Mouse (Mus musculus) lung, embryonic 14.5 days (tissue): ENCODE measurements around the gene Tubd1. TPM values are rescaled to one million over a fixed set of nuclear protein-coding genes. Genes with fewer than 3 reads are reported as not detected.

Experiments
- ATAC-seq: fragments of 200-750 bp; cut with Nextera tagmentation; 2 replicates; pipeline ENCODE4 v1.8.0; 2017; ENCODE audit warnings: mild to moderate bottlenecking, moderate TSS enrichment, moderate library complexity; ENCODE audit not compliant: insufficient read depth
- DNase-seq: peaks from one replicate; pipeline ENCODE4 v3.0.0-alpha.2; 2015
- H3K27ac ChIP-seq: fragments of 300-500 bp; sonication (generic); 2 replicates; pipeline ENCODE4 v1.5.1; 2014; ENCODE audit warnings: low read depth, mild to moderate bottlenecking, moderate library complexity
- H3K27me3 ChIP-seq: fragments of 300-500 bp; sonication (generic); 2 replicates; pipeline ENCODE4 v1.6.1; 2014; ENCODE audit warnings: low read length, control low read depth; ENCODE audit not compliant: insufficient read depth
- H3K36me3 ChIP-seq: fragments of 300-500 bp; sonication (generic); 2 replicates; pipeline ENCODE4 v1.6.1; 2014; ENCODE audit warnings: control low read depth; ENCODE audit not compliant: insufficient read depth
- H3K4me1 ChIP-seq: fragments of 300-500 bp; sonication (generic); 2 replicates; pipeline ENCODE4 v1.6.1; 2014; ENCODE audit warnings: antibody characterized with exemption, control low read depth; ENCODE audit not compliant: insufficient read depth
- H3K4me2 ChIP-seq: fragments of 300-500 bp; sonication (generic); 2 replicates; pipeline ENCODE4 v1.6.1; 2014; ENCODE audit warnings: mild to moderate bottlenecking
- H3K4me3 ChIP-seq: fragments of 300-500 bp; sonication (generic); 2 replicates; pipeline ENCODE4 v1.5.1; 2014; ENCODE audit warnings: low read depth, low read length
- H3K9ac ChIP-seq: fragments of 300-500 bp; sonication (generic); 2 replicates; pipeline ENCODE4 v1.6.1; 2014
- H3K9me3 ChIP-seq: fragments of 300-500 bp; sonication (generic); 2 replicates; pipeline ENCODE4 v1.6.1; 2016; ENCODE audit warnings: low read depth, low read length, control low read depth
- CTCF ChIP-seq: IDR thresholded peaks from 2 replicates; pipeline ENCODE4 v1.5.1; 2016; ENCODE audit warnings: antibody characterized with exemption, low read depth
- WGBS: fragments of 180-500 bp; shearing (Covaris S2); extraction: QIAGEN DNeasy Blood & Tissue Kit; methylation state at CpG from one replicate; pipeline ENCODE4 v1.1.7; 2014; 5-methylcytosine and 5-hydroxymethylcytosine counted together
- polyA plus RNA-seq: library from polyadenylated mRNA; unstranded; fragments of >200 nt; fragmentation: Nextera tagmentation; extraction: Ambion mirVana; gene quantifications from 2 replicates; pipeline ENCODE4 v1.2.1, GENCODE M21; 2014

Tubd1 gene
- 14.2 and 14.7 TPM in 2 replicates for polyA plus RNA-seq

DNA sequence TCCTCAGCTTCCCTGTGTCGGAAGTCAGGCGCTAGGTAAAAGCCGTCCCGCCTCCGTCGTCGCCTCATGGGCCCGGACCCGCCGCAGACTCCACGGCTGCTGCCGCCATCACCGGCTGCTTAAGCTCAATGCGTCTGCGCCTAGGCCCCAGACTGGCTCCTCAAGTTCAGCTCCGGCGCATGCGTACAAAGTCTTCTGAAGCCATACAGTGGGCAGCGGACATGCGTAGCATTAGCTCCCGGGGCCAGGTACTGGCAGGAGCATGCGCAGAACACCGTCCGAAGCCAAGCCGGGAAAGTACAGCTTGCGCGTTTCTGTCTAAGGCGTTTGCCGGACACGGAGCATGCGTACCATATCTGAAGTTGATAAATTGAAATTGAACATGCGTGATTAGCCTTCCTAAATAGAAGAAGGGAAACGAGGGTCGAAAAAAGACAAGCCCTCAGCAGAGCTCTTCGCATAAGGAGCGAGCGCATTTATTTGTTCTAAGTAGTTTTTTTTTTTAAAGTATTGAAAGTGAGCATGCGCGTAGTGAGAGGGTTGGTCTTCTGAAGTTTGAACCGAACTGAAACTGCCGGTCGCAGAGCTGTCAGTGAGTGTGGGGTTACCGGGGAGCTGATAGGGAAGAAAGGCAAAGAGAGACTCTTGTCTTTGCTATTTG is at the start of gene Tubd1, which contains the start of gene Rps6kb1:
TSS of gene Tubd1 (plus strand) at position 353 of the 661 bp plus-strand sequence.
TSS of gene Rps6kb1 (minus strand) at position 167 of the 661 bp plus-strand sequence.
- DNase-seq (peak; percentile 100), ATAC-seq (peak; percentile 99)
- peaks cover 7% of the 10 kb centered on the region; the same call in 1 of the 2 replicates for H3K4me1 ChIP-seq
- peak within 1 kb of the TSS; percentile 84 for H3K27ac ChIP-seq
- 0 out of 2 replicates have a peak, but pooled peaks cover 5% of the 10 kb centered on the region for H3K36me3 ChIP-seq
- peak within 1 kb of the TSS; percentile 95 for H3K4me3 ChIP-seq
- H3K4me2 ChIP-seq: peak within 1 kb of the TSS; percentile 79
- TF ChIP-seq CTCF: no peak
- under 1% methylated on average over 43 of the region's 43 CpGs for WGBS
- H3K9ac ChIP-seq: peak within 1 kb of the TSS; percentile 93
- H3K27me3 ChIP-seq: no peaks in the 10 kb centered on the region
- H3K9me3 ChIP-seq: no peaks in the 10 kb centered on the region

DNA sequence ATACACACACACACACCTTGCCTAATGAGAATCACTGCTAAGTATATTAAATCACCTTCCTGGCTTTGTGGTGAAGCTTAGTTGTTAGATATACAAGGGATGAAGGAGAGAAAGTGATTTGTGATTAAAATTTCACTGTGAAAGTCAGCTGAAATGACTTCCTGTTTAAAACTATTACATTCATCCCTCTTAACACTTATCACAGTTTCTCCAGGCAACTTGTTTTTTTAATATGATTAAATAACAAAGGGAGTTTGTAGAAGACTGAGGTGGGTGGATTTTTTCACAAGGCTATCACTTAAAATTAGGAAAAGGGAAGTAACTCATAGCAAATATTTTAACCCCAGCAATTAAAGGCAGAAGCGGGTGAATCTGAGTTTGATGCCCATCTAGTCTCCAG is 47.4 kb upstream of the Tubd1 start:
- Histone ChIP-seq H3K9me3 (no peaks in the 10 kb centered on the region), H3K4me1 (no peaks in the 10 kb centered on the region), H3K27me3 (no peaks in the 10 kb centered on the region), H3K9ac (no peak overlapping the region), H3K36me3 (peaks cover 51% of the 10 kb centered on the region), H3K4me3 (no peak overlapping the region), H3K27ac (no peak overlapping the region), H3K4me2 (no peak overlapping the region)
- TF ChIP-seq CTCF: no peak
- ATAC-seq: no peak
- 90% methylated on average over 1 of the region's 1 CpGs for WGBS
- no peak for DNase-seq

DNA sequence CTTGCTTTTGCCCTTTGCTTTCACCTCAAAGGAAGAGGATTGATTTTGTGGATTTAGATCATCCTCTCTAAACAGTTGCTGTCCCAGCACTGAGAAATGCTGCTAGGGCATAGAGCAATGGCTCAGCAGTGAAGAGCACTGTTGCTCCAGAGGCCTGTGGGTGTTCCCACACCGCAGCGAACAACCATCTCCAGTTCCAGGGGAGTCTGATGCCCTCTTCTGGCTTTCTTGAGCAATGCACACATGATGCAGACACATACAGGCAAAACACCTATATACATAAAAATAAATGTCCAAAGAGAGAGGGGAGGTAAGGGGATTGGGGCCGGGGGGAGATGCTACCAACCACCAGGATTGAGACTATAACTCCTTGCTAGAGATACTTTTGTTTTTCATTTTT is 46.9 kb upstream of the Tubd1 start:
- Histone ChIP-seq H3K36me3 (peaks cover 52% of the 10 kb centered on the region), H3K4me3 (no peak overlapping the region), H3K4me1 (no peaks in the 10 kb centered on the region), H3K27ac (no peak overlapping the region), H3K4me2 (no peak overlapping the region), H3K9ac (no peak overlapping the region), H3K27me3 (no peaks in the 10 kb centered on the region), H3K9me3 (no peaks in the 10 kb centered on the region)
- peak; percentile 24 for TF ChIP-seq CTCF
- WGBS: 69% methylated on average over 3 of the region's 3 CpGs
- ATAC-seq (no peak), DNase-seq (peak; percentile 21)

DNA sequence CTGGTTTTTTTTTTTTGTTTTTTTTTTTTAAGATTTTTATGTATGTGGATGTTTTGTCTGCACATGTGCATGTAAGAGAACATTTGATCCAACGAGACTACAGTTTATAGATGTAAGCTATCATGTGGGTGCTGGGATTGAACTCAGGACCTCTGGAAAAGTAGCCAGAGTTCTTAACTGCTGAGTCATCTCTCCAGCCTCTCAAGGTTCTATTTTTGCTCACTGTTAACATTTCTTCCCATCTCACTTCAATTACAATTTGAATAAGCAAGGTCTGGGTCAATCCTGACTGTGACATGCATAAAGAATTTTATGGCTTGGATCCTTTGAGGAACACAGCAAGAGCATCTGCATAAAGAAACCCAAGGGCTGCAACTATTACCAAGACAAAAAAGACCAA is 44.0 kb upstream of the Tubd1 start:
- Histone ChIP-seq H3K27me3 (no peaks in the 10 kb centered on the region), H3K4me1 (no peaks in the 10 kb centered on the region), H3K4me3 (no peak overlapping the region), H3K4me2 (no peak overlapping the region), H3K9ac (no peak overlapping the region), H3K27ac (no peak overlapping the region; the same call in 1 of the 2 replicates), H3K9me3 (no peaks in the 10 kb centered on the region), H3K36me3 (peaks cover 69% of the 10 kb centered on the region)
- DNase-seq: no peak
- WGBS: 79% methylated on average over 1 of the region's 1 CpGs
- no peak for TF ChIP-seq CTCF
- ATAC-seq: no peak

DNA sequence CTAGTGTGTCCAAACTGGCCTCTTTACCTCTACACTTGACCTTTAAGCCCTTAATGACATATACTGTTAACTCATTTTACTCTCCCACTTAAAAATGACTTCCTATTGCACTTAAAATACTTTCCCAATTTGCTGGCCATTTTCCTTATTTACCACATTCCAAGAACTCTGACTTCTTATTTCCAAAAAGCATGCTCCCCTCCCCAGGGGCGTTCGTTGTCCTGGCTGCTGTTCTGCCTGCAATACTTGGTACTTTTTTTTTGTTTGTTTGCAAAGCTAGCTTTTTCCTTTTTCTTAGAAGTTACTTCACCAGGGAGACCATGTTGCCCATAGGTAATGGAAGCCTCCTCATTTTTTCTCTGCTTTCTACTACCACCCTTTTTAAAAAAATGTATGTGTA is 41.7 kb upstream of the Tubd1 start:
- Histone ChIP-seq H3K9ac (no peak overlapping the region), H3K4me1 (no peaks in the 10 kb centered on the region), H3K4me3 (no peak overlapping the region), H3K36me3 (peaks cover 75% of the 10 kb centered on the region), H3K27ac (no peak overlapping the region), H3K4me2 (no peak overlapping the region), H3K9me3 (no peaks in the 10 kb centered on the region), H3K27me3 (no peaks in the 10 kb centered on the region)
- no peak for TF ChIP-seq CTCF
- no peak for ATAC-seq
- 90% methylated on average over 2 of the region's 2 CpGs for WGBS
- no peak for DNase-seq

DNA sequence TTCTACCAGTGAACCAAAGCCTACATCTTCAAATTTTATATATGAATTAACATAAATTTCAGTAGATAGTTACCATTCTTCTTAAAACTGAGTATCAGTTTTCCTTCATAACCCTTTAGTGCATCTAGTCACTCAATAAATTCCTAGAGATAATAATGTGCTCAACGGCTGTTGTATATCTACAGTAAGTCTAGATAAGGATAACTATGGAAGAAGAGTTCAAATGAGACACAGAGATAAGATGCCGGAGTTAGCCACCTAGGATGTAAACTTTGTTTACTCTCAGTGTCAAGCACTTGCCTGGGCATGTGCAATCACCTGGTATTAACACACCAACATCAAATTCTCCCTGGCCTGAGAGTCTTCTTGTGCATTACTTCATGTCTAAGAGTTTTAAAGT is 37.5 kb upstream of the Tubd1 start:
- Histone ChIP-seq H3K27ac (no peak overlapping the region), H3K4me3 (no peak overlapping the region), H3K9ac (no peak overlapping the region), H3K4me1 (no peaks in the 10 kb centered on the region), H3K9me3 (no peaks in the 10 kb centered on the region), H3K4me2 (no peak overlapping the region), H3K36me3 (peaks cover 93% of the 10 kb centered on the region), H3K27me3 (no peaks in the 10 kb centered on the region)
- WGBS: 38% methylated on average over 2 of the region's 2 CpGs
- ATAC-seq (no peak), DNase-seq (no peak)
- no peak for TF ChIP-seq CTCF

DNA sequence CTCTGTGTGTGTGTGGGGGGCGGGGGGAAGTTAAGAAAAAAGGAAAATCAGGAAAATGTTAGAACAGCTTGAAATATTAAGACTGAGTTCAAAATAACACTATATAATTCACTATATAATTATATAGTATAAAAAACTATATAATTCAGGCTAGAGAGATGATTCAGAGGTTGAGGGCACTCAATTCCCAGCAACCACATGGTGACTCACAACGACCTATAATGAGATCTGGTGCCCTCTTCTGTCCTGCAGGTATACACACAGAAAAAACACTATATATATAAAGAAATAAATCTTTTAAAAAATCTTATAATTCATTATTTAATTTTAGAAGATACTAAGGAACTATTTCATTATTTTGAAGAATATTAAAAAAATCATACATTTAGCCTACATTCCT is 36.8 kb upstream of the Tubd1 start:
- no peak for DNase-seq
- no peaks in the 10 kb centered on the region for H3K4me1 ChIP-seq
- 92% methylated on average over 2 of the region's 2 CpGs for WGBS
- H3K27me3 ChIP-seq: no peaks in the 10 kb centered on the region
- no peak overlapping the region for H3K27ac ChIP-seq
- ATAC-seq: no peak
- H3K4me3 ChIP-seq: no peak overlapping the region
- H3K9me3 ChIP-seq: no peaks in the 10 kb centered on the region
- no peak overlapping the region for H3K9ac ChIP-seq
- peaks cover 93% of the 10 kb centered on the region for H3K36me3 ChIP-seq
- H3K4me2 ChIP-seq: no peak overlapping the region
- TF ChIP-seq CTCF: no peak
